Comparison of ENCODE assay signal across 9 mouse cellular contexts in genomic region chr6:122522595-122522994, GRCm38 (mm10). TPM values are rescaled to one million over a fixed set of nuclear protein-coding genes. Genes with fewer than 3 reads are reported as not detected.
DNase-seq lines count a peak whose midpoint lies in the region; ATAC-seq and TF ChIP-seq lines count a peak whose summit lies in the region.
"Had no signal": no experiment of that assay in that cellular context is flagged by ENCODE, and none has a peak within 500 bp of the region (broad histone marks: within the 10 kb centered on the region; RNA-seq: fewer than 3 reads in every experiment).

No protein-coding gene starts in this region.

- peak; percentile 32 for TF ChIP-seq POLR2A in ES-Bruce4 (IDR thresholded peaks at IDR 0.05; ENCODE audit: insufficient read depth, low read length)

- peak overlapping the region; percentile 4; the same call in 1 of the 2 replicates for H3K4me2 ChIP-seq in heart, embryonic 13.5 days

- DNase-seq in heart, embryonic 10.5 days (ENCODE audit: low spot score): no peak
- no peak for DNase-seq in forebrain, embryonic 10.5 days (ENCODE audit: extremely low spot score, low spot score)
- peak; percentile 32 to 52 for DNase-seq in kidney, postnatal 4 days
- DNase-seq in yolk sac, embryonic 10.5 days (ENCODE audit: low spot score): peak; percentile 34
- no peak for DNase-seq in urinary bladder, adult 2 months (ENCODE audit: low spot score)

- no peaks in the 10 kb centered on the region for H3K27me3 ChIP-seq in heart, embryonic 13.5 days (replicated peaks)
- H3K27me3 ChIP-seq in heart, embryonic 10.5 days (ENCODE audit: insufficient read depth, poor library complexity, severe bottlenecking): no peaks in the 10 kb centered on the region
- no peaks in the 10 kb centered on the region for H3K27me3 ChIP-seq in ES-Bruce4 (ENCODE audit: control insufficient read depth, insufficient read depth, low read length, poor library complexity, severe bottlenecking)
- H3K27me3 ChIP-seq in forebrain, embryonic 10.5 days (ENCODE audit: poor library complexity, severe bottlenecking): no peaks in the 10 kb centered on the region

- H3K4me3 ChIP-seq in heart, embryonic 13.5 days: no peak overlapping the region
- no peak overlapping the region for H3K4me3 ChIP-seq in heart, embryonic 10.5 days
- peak overlapping the region; percentile 33 for H3K4me3 ChIP-seq in ES-Bruce4 (ENCODE audit: low read depth, low read length)
- H3K4me3 ChIP-seq in forebrain, embryonic 10.5 days: no peak overlapping the region

- WGBS in heart, embryonic 13.5 days: 57% methylated on average over 9 of the region's 9 CpGs
- WGBS in heart, embryonic 10.5 days: 58% methylated on average over 9 of the region's 9 CpGs
- 72% methylated on average over 9 of the region's 9 CpGs for WGBS in forebrain, embryonic 10.5 days

- ATAC-seq in heart, embryonic 13.5 days (ENCODE audit: extremely low read depth, insufficient number of reproducible peaks, low FRiP score, low TSS enrichment): no peak
- ATAC-seq in erythroid progenitor cell, adult 5-6 weeks (replicated peaks; ENCODE audit: low FRiP score, poor library complexity, severe bottlenecking): no peak

- no peak overlapping the region for H3K27ac ChIP-seq in heart, embryonic 13.5 days (replicated peaks)
- H3K27ac ChIP-seq in heart, embryonic 10.5 days: no peak overlapping the region
- H3K27ac ChIP-seq in ES-Bruce4 (ENCODE audit: insufficient read depth, low read length): no peak overlapping the region
- H3K27ac ChIP-seq in forebrain, embryonic 10.5 days: 0 out of 2 replicates have a peak overlapping the region, but pooled peaks have one; percentile 8

- no peaks in the 10 kb centered on the region for H3K9me3 ChIP-seq in heart, embryonic 13.5 days
- H3K9me3 ChIP-seq in heart, embryonic 10.5 days: no peaks in the 10 kb centered on the region
- H3K9me3 ChIP-seq in ES-Bruce4 (replicated peaks; ENCODE audit: control insufficient read depth, insufficient read depth, low read length, poor library complexity, severe bottlenecking): no peaks in the 10 kb centered on the region
- H3K9me3 ChIP-seq in forebrain, embryonic 10.5 days: no peaks in the 10 kb centered on the region

- no peak for TF ChIP-seq CTCF in ES-Bruce4 (IDR thresholded peaks at IDR 0.05; ENCODE audit: low read depth, low read length)

- H3K36me3 ChIP-seq in heart, embryonic 13.5 days: no peaks in the 10 kb centered on the region
- H3K36me3 ChIP-seq in heart, embryonic 10.5 days: no peaks in the 10 kb centered on the region
- no peaks in the 10 kb centered on the region for H3K36me3 ChIP-seq in ES-Bruce4 (ENCODE audit: control insufficient read depth, insufficient read depth, low read length, poor library complexity, severe bottlenecking)
- no peaks in the 10 kb centered on the region for H3K36me3 ChIP-seq in forebrain, embryonic 10.5 days (replicated peaks)

- no peak for TF ChIP-seq EP300 in ES-Bruce4 (IDR thresholded peaks at IDR 0.05; ENCODE audit: insufficient read depth, low read depth, low read length)

- H3K9ac ChIP-seq in heart, embryonic 13.5 days: no peak overlapping the region
- peak overlapping the region; percentile 45; the same call in 1 of the 2 replicates for H3K9ac ChIP-seq in ES-Bruce4 (ENCODE audit: low read depth, poor library complexity, severe bottlenecking)

- no peaks in the 10 kb centered on the region for H3K4me1 ChIP-seq in heart, embryonic 13.5 days
- no peaks in the 10 kb centered on the region for H3K4me1 ChIP-seq in heart, embryonic 10.5 days
- peaks cover 5% of the 10 kb centered on the region for H3K4me1 ChIP-seq in ES-Bruce4 (ENCODE audit: control insufficient read depth, insufficient read depth, low read length)
- H3K4me1 ChIP-seq in forebrain, embryonic 10.5 days: no peaks in the 10 kb centered on the region

RNA-seq across cellular contexts. Expression of gene Mfap5, which starts 16.9 kb away (rescaled TPM):
- 13.7 and 13.8 TPM in 2 replicates for polyA plus RNA-seq in heart, embryonic 13.5 days (2015; fragmentation: Nextera tagmentation; extraction: Ambion mirVana)
- 1.6 and 2.3 TPM in 2 replicates for polyA plus RNA-seq in heart, embryonic 10.5 days (2016; fragmentation: Nextera tagmentation; extraction: Ambion mirVana)
- 3.6 and 3.8 TPM in 2 replicates for polyA plus RNA-seq in ES-Bruce4 (2011; ENCODE audit: insufficient read depth, insufficient read length, low read depth, missing spikeins)
- 0.12 and 0.42 TPM in 2 replicates for polyA plus RNA-seq in forebrain, embryonic 10.5 days (2016; fragmentation: Nextera tagmentation; extraction: Ambion mirVana)
- total RNA-seq in erythroid progenitor cell, adult 5-6 weeks (2015; ENCODE audit: low replicate concordance): not detected in 2 replicates
- not detected in 2 replicates for total RNA-seq in erythroid progenitor cell, adult 5-6 weeks (2017; ENCODE audit: low replicate concordance)
- 117 and 143 TPM in 2 replicates for polyA plus RNA-seq in urinary bladder, adult 2 months (2012; rRNA removed)

RNA-seq across cellular contexts. Expression of gene Rimklb, which starts 24.0 kb away (rescaled TPM):
- polyA plus RNA-seq in heart, embryonic 13.5 days (2015; fragmentation: Nextera tagmentation; extraction: Ambion mirVana): 5.3 and 6.0 TPM in 2 replicates
- 10.0 and 20.4 TPM in 2 replicates for polyA plus RNA-seq in heart, embryonic 10.5 days (2016; fragmentation: Nextera tagmentation; extraction: Ambion mirVana)
- 81.4 and 87.4 TPM in 2 replicates for polyA plus RNA-seq in ES-Bruce4 (2011; ENCODE audit: insufficient read depth, insufficient read length, low read depth, missing spikeins)
- polyA plus RNA-seq in forebrain, embryonic 10.5 days (2016; fragmentation: Nextera tagmentation; extraction: Ambion mirVana): 43.0 and 44.4 TPM in 2 replicates
- not detected in 2 replicates for total RNA-seq in erythroid progenitor cell, adult 5-6 weeks (2015; ENCODE audit: low replicate concordance)
- not detected in 2 replicates for total RNA-seq in erythroid progenitor cell, adult 5-6 weeks (2017; ENCODE audit: low replicate concordance)
- polyA plus RNA-seq in urinary bladder, adult 2 months (2012; rRNA removed): 0.51 and 0.93 TPM in 2 replicates

RNA-seq across cellular contexts. Expression of gene Aicda, which starts 31.0 kb away (rescaled TPM):
- polyA plus RNA-seq in heart, embryonic 13.5 days (2015; fragmentation: Nextera tagmentation; extraction: Ambion mirVana): not detected in 2 replicates
- not detected in 2 replicates for polyA plus RNA-seq in heart, embryonic 10.5 days (2016; fragmentation: Nextera tagmentation; extraction: Ambion mirVana)
- 0.55 TPM in 1 of 2 replicates, not detected in the other for polyA plus RNA-seq in ES-Bruce4 (2011; ENCODE audit: insufficient read depth, insufficient read length, low read depth, missing spikeins)
- not detected in 2 replicates for polyA plus RNA-seq in forebrain, embryonic 10.5 days (2016; fragmentation: Nextera tagmentation; extraction: Ambion mirVana)
- not detected in 2 replicates for total RNA-seq in erythroid progenitor cell, adult 5-6 weeks (2015; ENCODE audit: low replicate concordance)
- total RNA-seq in erythroid progenitor cell, adult 5-6 weeks (2017; ENCODE audit: low replicate concordance): not detected in 2 replicates
- not detected in 2 replicates for polyA plus RNA-seq in urinary bladder, adult 2 months (2012; rRNA removed)
- total RNA-seq: layer of hippocampus, postnatal 14 days had no signal

Comparison
In these comparisons a context has a peak if more than half of its experiments do, and no peak if none do; other contexts are left out.
1. DNase-seq: peak in kidney, postnatal 4 days (2 of 2) and yolk sac, embryonic 10.5 days (single experiment); none in heart, embryonic 10.5 days (single experiment), forebrain, embryonic 10.5 days (single experiment) and urinary bladder, adult 2 months (single experiment).